Mouse (Mus musculus) hindbrain, embryonic 14.5 days (tissue): ENCODE results near the gene Rcan2. TPM values are rescaled to one million over a fixed set of nuclear protein-coding genes. Genes with fewer than 3 reads are reported as not detected.

Experiments
- ATAC-seq: fragments of 200-750 bp; cut with Nextera tagmentation; 2 replicates; pipeline ENCODE4 v1.8.0; 2017; ENCODE audit warnings: moderate number of reproducible peaks, mild to moderate bottlenecking, moderate TSS enrichment, moderate library complexity; ENCODE audit not compliant: low FRiP score
- DNase-seq: peaks from one replicate; pipeline ENCODE4 v3.0.0-alpha.2; 2015; ENCODE audit warnings: low spot score
- H3K27ac ChIP-seq: fragments of 300-500 bp; sonication (generic); 2 replicates; pipeline ENCODE4 v1.5.1; 2014; ENCODE audit warnings: mild to moderate bottlenecking, moderate library complexity
- H3K27me3 ChIP-seq: fragments of 300-500 bp; sonication (generic); 2 replicates; pipeline ENCODE4 v1.6.1; 2014; ENCODE audit warnings: mild to moderate bottlenecking, low read length, mixed read lengths; ENCODE audit not compliant: control insufficient read depth, insufficient read depth
- H3K36me3 ChIP-seq: fragments of 300-500 bp; sonication (generic); replicated peaks from 2 replicates; pipeline ENCODE4 v1.6.1; 2014; ENCODE audit not compliant: control insufficient read depth, insufficient read depth
- H3K4me1 ChIP-seq: fragments of 300-500 bp; sonication (generic); replicated peaks from 2 replicates; pipeline ENCODE4 v1.6.1; 2014; ENCODE audit warnings: antibody characterized with exemption, low read length, mixed read lengths; ENCODE audit not compliant: control insufficient read depth, insufficient read depth
- H3K4me2 ChIP-seq: fragments of 300-500 bp; sonication (generic); replicated peaks from 2 replicates; pipeline ENCODE4 v1.6.1; 2014; ENCODE audit warnings: mild to moderate bottlenecking, moderate library complexity
- H3K4me3 ChIP-seq: fragments of 300-500 bp; sonication (generic); replicated peaks from 2 replicates; pipeline ENCODE4 v1.5.1; 2014; ENCODE audit warnings: mild to moderate bottlenecking, low read length
- H3K9ac ChIP-seq: fragments of 300-500 bp; sonication (generic); 2 replicates; pipeline ENCODE4 v1.6.1; 2014
- H3K9me3 ChIP-seq: fragments of 300-500 bp; sonication (generic); 2 replicates; pipeline ENCODE4 v1.6.1; 2016; ENCODE audit warnings: low read length; ENCODE audit not compliant: control insufficient read depth
- WGBS: fragments of 180-500 bp; shearing (Covaris S2); extraction: QIAGEN DNeasy Blood & Tissue Kit; methylation state at CpG from one replicate; pipeline ENCODE4 v1.1.7; 2014; 5-methylcytosine and 5-hydroxymethylcytosine counted together
- polyA plus RNA-seq: library from polyadenylated mRNA; unstranded; fragments of >200 nt; fragmentation: Nextera tagmentation; extraction: Ambion mirVana; gene quantifications from 2 replicates; pipeline ENCODE4 v1.2.1, GENCODE M21; 2014

Rcan2 gene
- polyA plus RNA-seq, 1 experiment from 2014 or later, result 124 TPM

GRCm38 (mm10) chr17:43801595-43802373 is 633 bp downstream of the Rcan2 start:
- DNase-seq (peak; percentile 60), ATAC-seq (peak; percentile 91)
- peak overlapping the region; percentile 66 for H3K27ac ChIP-seq
- no peaks in the 10 kb centered on the region for H3K9me3 ChIP-seq
- under 1% methylated on average over 50 of the region's 55 CpGs for WGBS
- H3K27me3 ChIP-seq, result no peaks in the 10 kb centered on the region; the same call in 1 of the 2 replicates
- H3K4me1 ChIP-seq, result peaks cover 8% of the 10 kb centered on the region; the same call in 1 of the 2 replicates
- peak overlapping the region; percentile 84 for H3K9ac ChIP-seq
- H3K4me3 ChIP-seq, result peak overlapping the region; percentile 71
- no peaks in the 10 kb centered on the region for H3K36me3 ChIP-seq
- peak overlapping the region; percentile 93 for H3K4me2 ChIP-seq

- Histone ChIP-seq H3K4me2 (peak overlapping the region; percentile 93), H3K4me3 (peak overlapping the region; percentile 71), H3K4me1 (peaks cover 8% of the 10 kb centered on the region; the same call in 1 of the 2 replicates), H3K9me3 (no peaks in the 10 kb centered on the region), H3K27ac (no peak overlapping the region), H3K9ac (peak overlapping the region; percentile 84; the same call in 1 of the 2 replicates), H3K36me3 (no peaks in the 10 kb centered on the region), H3K27me3 (no peaks in the 10 kb centered on the region; the same call in 1 of the 2 replicates)
- ATAC-seq (no peak), DNase-seq (no peak)
- 51% methylated on average over 11 of the region's 11 CpGs for WGBS
Observed at GRCm38 (mm10) chr17:43802414-43802813, 1.3 kb downstream of the Rcan2 start.

DNA sequence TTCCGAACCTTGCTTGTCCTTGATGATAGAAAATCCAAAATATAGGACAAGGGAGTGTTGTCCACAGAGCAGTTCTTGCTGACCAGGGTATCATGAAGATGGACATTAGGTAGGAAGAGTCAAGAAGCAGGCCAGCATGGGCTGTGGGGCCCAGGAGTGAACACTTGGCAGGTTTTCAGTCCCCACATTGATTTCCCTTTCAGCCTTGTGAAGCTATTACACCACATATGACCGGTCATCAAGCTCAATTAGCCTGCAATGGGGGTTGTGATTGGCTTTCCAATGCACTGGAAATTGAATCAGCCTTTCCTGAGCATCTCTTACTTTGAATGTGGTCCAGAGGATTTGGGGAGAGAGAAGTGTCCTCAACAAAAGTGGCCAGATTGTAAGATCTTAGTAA is 2.0 kb downstream of the Rcan2 start:
- peak overlapping the region; percentile 93 for H3K4me2 ChIP-seq
- no peaks in the 10 kb centered on the region; the same call in 1 of the 2 replicates for H3K27me3 ChIP-seq
- 87% methylated on average over 2 of the region's 2 CpGs for WGBS
- H3K9me3 ChIP-seq, result no peaks in the 10 kb centered on the region
- no peaks in the 10 kb centered on the region for H3K36me3 ChIP-seq
- ATAC-seq (no peak), DNase-seq (no peak)
- no peak overlapping the region for H3K9ac ChIP-seq
- H3K4me3 ChIP-seq, result no peak overlapping the region
- no peak overlapping the region for H3K27ac ChIP-seq
- H3K4me1 ChIP-seq, result peaks cover 8% of the 10 kb centered on the region; the same call in 1 of the 2 replicates

- Histone ChIP-seq H3K9me3 (no peaks in the 10 kb centered on the region), H3K27ac (no peak overlapping the region), H3K27me3 (no peaks in the 10 kb centered on the region; the same call in 1 of the 2 replicates), H3K4me3 (no peak overlapping the region), H3K4me2 (peak overlapping the region; percentile 93; the same call in 1 of the 2 replicates), H3K4me1 (peaks cover 8% of the 10 kb centered on the region; the same call in 1 of the 2 replicates), H3K9ac (no peak overlapping the region), H3K36me3 (no peaks in the 10 kb centered on the region)
- WGBS, result 84% methylated on average over 6 of the region's 6 CpGs
- no peak for ATAC-seq
- DNase-seq, result no peak
Observed at GRCm38 (mm10) chr17:43803764-43804163, 2.6 kb downstream of the Rcan2 start.

DNA sequence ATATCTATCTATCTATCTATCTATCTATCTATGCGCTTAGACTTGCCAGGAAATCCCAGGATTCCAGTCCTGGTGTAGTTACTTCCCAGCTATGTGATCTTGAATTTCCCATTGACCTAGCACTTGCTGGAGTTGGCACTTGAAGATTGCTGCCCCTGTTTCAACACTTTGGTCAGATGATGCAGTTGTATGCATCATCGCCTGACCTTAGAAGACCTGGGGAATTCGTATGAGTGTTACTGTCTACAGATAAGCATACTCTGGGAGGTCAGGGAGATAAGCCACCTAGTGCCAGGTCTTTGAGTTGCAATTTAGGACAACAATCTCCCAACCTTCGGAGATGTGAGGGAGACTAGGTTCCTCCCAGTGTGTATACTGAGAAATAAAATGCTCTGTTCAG is 5.7 kb downstream of the Rcan2 start:
- Histone ChIP-seq H3K27ac (no peak overlapping the region), H3K36me3 (no peaks in the 10 kb centered on the region), H3K27me3 (no peaks in the 10 kb centered on the region), H3K9me3 (no peaks in the 10 kb centered on the region), H3K9ac (no peak overlapping the region), H3K4me3 (no peak overlapping the region), H3K4me1 (peaks cover 8% of the 10 kb centered on the region; the same call in 1 of the 2 replicates), H3K4me2 (no peak overlapping the region)
- ATAC-seq, result no peak
- 81% methylated on average over 4 of the region's 4 CpGs for WGBS
- DNase-seq, result no peak

DNA sequence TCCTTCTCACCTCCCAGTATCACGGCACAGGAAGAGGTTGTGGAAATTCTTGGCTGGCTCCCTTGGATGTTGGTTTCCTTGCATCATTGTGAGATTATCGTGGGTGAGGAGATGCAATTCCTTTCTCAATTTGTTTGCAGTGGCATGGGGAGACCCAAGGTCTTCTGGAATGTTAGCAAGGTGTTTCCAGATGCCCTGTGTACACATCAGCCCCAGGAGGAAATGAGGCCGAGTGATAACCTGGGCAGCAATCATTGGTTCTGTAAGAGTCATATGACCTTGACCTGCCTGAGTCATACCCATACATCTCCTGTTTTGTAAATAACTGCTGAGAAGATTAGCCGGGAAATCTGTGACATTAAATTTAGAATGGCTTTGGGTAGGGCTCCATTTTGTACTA is 10.3 kb downstream of the Rcan2 start:
- no peaks in the 10 kb centered on the region for H3K4me1 ChIP-seq
- no peak overlapping the region for H3K4me2 ChIP-seq
- no peak overlapping the region for H3K27ac ChIP-seq
- H3K9ac ChIP-seq, result no peak overlapping the region
- no peak overlapping the region for H3K4me3 ChIP-seq
- no peaks in the 10 kb centered on the region for H3K36me3 ChIP-seq
- H3K9me3 ChIP-seq, result no peaks in the 10 kb centered on the region
- DNase-seq (no peak), ATAC-seq (no peak)
- 84% methylated on average over 4 of the region's 4 CpGs for WGBS
- no peaks in the 10 kb centered on the region for H3K27me3 ChIP-seq

DNA sequence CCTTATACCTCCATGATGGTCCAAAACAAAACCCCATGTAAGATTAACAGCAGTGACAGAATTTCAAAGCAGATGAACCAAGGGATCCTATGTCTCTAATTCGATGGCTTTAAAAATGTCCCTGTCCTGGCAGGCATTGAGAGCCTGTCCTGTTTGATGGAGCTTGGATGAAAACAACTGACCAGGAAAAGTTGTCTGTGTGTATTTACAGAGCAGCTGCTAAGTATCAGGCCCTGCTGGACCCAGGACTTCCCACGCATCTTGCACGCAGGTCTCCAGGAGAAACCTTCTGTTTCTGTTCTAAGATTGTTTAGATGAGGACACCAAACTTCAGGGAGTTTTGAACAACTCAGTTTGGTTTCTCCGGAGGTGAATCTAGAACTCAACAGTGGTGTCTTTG is 14.2 kb downstream of the Rcan2 start:
- Histone ChIP-seq H3K4me2 (no peak overlapping the region), H3K4me1 (no peaks in the 10 kb centered on the region), H3K27me3 (no peaks in the 10 kb centered on the region), H3K9ac (no peak overlapping the region), H3K9me3 (no peaks in the 10 kb centered on the region), H3K27ac (no peak overlapping the region), H3K4me3 (no peak overlapping the region), H3K36me3 (no peaks in the 10 kb centered on the region)
- WGBS, result 92% methylated on average over 4 of the region's 4 CpGs
- no peak for DNase-seq
- no peak for ATAC-seq

DNA sequence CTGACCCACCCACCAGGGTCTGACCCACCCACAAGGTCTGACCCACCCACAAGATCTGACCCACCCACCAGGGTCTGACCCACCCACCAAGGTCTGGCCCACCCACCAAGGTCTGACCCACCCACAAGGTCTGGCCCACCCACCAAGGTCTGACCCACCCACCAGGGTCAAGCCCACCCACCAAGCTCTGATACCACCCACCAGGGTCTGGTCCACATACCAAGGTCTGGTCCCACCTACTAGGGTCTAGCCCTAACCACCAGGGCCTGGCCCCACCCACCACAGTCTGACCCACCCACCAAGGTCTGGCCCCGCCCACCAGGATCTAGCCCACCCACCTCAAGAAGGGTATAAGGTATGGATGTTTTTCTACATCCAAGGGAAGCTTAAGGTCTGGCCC is 15.3 kb downstream of the Rcan2 start:
- 0 out of 2 replicates have a peak, but pooled peaks cover under 1% of the 10 kb centered on the region for H3K4me1 ChIP-seq
- no peak for ATAC-seq
- no peaks in the 10 kb centered on the region for H3K27me3 ChIP-seq
- 100% methylated on average over 1 of the region's 1 CpGs for WGBS
- no peak overlapping the region for H3K9ac ChIP-seq
- H3K27ac ChIP-seq, result no peak overlapping the region
- H3K4me3 ChIP-seq, result no peak overlapping the region
- no peaks in the 10 kb centered on the region for H3K9me3 ChIP-seq
- no peak overlapping the region for H3K4me2 ChIP-seq
- no peaks in the 10 kb centered on the region for H3K36me3 ChIP-seq
- DNase-seq, result no peak

DNA sequence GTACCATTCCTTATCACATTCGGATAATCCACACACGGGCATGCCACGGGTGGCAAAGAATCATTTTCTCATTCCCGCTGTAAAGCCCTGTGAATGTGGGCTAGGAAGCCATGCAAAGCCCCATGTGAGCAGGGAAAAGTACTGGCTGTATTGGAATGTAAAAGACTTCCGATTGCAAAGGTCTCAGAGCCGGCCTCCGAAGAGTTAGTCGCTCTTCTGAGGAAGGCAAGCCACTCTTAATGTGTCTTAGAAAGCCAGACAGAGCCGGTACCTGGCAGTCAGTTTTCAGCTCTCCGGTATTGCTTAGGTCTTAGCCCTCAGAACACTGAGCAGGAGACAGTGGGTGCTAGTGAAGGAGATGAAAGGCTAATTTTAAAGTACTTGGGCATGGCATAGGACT is 16.0 kb downstream of the Rcan2 start:
- H3K9me3 ChIP-seq, result no peaks in the 10 kb centered on the region
- no peak for ATAC-seq
- no peak for DNase-seq
- peaks cover 6% of the 10 kb centered on the region; the same call in 1 of the 2 replicates for H3K4me1 ChIP-seq
- H3K27me3 ChIP-seq, result no peaks in the 10 kb centered on the region
- H3K36me3 ChIP-seq, result no peaks in the 10 kb centered on the region
- no peak overlapping the region for H3K4me2 ChIP-seq
- H3K9ac ChIP-seq, result no peak overlapping the region
- H3K4me3 ChIP-seq, result no peak overlapping the region
- WGBS, result 85% methylated on average over 10 of the region's 10 CpGs
- no peak overlapping the region for H3K27ac ChIP-seq
